Mouse (Mus musculus): ENCODE data around the gene Plcb4.

GRCm38 (mm10) chr2:135799149-135799770, 140.4 kb downstream of the Plcb4 start:
- no peak for TF ChIP-seq ZMIZ1 (IDR thresholded peaks at IDR 0.05; ENCODE audit: low read depth, low read length)
- TF ChIP-seq CTCF (conservative IDR thresholded peaks at IDR 0.05 in 1 of 2, IDR thresholded peaks at IDR 0.05 in 1 of 2; ENCODE audit: low read depth in 2 of 2, low read length in 2 of 2): no peak
- TF ChIP-seq JUND (conservative IDR thresholded peaks at IDR 0.05; ENCODE audit: low read depth, low read length): no peak
- TF ChIP-seq POLR2A (IDR thresholded peaks at IDR 0.05; ENCODE audit: low read depth, low read length): no peak
- TF ChIP-seq GABPA (IDR thresholded peaks at IDR 0.05; ENCODE audit: insufficient replicate concordance, low read depth, low read length): no peak
- TF ChIP-seq USF1 (IDR thresholded peaks at IDR 0.05; ENCODE audit: low read depth, low read length): no peak
- TF ChIP-seq ETS1 (conservative IDR thresholded peaks at IDR 0.05; ENCODE audit: low read depth, low read length): no peak
- no peak for TF ChIP-seq SMC3 (IDR thresholded peaks at IDR 0.05; ENCODE audit: low read depth, low read length)
- no peak for TF ChIP-seq KAT2A (IDR thresholded peaks at IDR 0.05; ENCODE audit: insufficient replicate concordance, low read length)

All from CH12.LX (cell line).